Mouse (Mus musculus) heart, postnatal 4 days (tissue): ENCODE results near the gene Acad12. TPM values are rescaled to one million over a fixed set of nuclear protein-coding genes. Genes with fewer than 3 reads are reported as not detected.
"Not testable (repeated sequence)": the region's sequence is repeated elsewhere in the genome, so short reads cannot be mapped to it uniquely, and the experiment has no call there.

Experiments
- DNase-seq: peaks from one replicate; pipeline ENCODE4 v3.0.0; 2021
- total RNA-seq, 2 experiments: library from RNA; stranded (reverse); gene quantifications; 2 replicates each; pipeline ENCODE4 v1.2.3; 2021

Gene Acad12
- 10 to 100 TPM; 21.0 to 21.2 TPM for total RNA-seq

DNA sequence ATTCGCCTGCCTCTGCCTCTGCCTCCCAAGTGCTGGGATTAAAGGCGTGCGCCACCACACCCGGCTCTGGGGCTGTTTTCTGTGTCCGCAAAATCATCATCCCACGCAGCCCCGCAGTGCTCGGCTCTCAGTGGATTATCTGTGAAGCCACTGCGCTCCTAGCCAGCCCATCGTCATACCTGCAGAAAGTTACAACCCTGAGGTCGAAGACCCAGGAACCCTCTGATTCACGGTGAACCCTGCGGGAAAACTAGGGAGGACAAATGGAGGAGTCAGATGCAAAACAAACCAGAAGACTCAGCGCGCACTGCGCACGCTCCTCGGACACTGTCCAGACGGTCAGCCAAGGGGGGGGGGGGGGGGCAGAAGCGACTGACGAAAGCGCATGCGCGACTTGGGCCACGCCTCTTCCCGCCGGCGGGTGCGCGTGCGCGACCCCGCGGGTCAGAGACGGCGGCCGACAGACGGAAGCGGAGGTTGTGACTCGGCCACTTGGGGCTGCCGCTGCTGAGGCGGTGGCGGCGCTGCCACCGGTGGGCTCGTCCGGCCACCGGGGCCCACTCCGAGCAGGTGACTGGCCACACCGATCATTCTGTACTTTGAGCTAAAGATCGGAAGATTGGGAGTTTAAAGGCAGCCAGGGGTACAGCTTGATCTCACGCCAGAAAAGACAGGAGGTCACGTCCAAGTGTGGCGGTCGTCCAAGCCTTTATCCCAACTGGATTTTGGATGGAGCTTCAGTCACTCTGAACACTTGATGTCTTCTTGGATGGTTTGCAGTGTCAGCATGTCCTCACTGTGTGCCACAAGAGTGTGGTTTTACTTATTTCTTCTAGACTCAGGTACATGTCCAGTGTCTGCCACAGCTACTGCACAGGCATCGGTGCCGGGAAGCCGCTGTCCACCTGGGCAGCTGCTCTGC lies at the start of gene Acad12:
Acad12 (minus strand) TSS at position 347 of the 922 bp plus-strand sequence.
- DNase-seq = peak; percentile 87

DNA sequence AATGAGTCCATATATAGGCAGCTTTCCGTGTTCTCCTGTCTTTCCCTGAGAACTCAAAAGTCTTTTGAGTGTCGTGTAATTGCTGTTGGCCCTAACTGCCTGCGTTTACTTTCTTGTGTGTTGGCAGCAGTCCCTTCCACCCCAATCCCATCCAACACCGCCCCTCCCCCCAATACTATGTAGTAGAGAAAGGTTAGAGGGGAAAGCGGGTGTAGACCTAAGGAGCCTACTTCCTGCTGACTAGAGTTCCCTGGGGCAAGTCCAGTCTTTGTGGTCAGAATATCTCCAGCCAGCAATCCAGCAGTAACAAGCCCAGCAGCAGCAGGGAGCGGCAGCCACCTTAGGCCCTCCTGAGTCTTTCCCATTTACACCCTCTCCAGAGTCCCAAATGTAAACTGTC lies 49.7 kb upstream of the Acad12 start:
- no peak for DNase-seq

DNA sequence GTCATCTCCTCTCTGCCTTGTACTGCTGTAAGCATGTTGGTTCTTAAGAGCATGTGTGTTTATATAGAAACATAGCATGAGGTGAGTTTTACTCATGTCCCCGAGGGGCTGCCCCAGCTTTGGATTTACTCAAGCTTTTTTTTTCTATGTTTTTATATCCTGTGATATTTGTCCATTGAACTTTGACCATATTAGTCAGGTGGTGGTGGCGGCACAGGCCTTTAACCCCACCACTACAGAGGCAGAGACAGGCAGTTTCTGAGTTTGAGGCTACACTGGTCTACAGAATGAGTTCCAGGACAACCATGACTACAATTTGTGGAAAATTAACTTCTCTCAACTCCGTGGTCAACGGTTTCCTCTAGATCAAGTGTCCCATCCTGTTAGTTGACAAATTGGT lies 48.3 kb upstream of the Acad12 start:
- no peak for DNase-seq

DNA sequence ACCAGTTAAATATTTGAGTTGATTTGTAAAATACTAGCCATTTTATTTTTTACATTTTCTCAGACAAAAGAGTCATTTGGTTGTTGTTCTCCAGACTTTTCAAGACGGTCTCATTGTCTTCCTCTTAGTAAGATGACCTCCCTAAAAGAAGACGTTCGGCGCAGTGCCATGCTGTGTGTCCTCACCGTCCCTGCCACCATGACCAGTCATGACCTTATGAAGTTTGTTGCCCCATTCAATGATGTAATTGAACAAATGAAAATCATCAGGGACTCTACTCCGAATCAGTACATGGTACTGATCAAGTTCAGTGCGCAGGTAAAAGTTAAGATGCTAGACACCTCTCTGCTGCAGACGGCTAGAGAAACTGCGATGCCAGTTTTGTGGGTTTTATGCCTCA lies 46.2 kb upstream of the Acad12 start:
- no peak for DNase-seq

DNA sequence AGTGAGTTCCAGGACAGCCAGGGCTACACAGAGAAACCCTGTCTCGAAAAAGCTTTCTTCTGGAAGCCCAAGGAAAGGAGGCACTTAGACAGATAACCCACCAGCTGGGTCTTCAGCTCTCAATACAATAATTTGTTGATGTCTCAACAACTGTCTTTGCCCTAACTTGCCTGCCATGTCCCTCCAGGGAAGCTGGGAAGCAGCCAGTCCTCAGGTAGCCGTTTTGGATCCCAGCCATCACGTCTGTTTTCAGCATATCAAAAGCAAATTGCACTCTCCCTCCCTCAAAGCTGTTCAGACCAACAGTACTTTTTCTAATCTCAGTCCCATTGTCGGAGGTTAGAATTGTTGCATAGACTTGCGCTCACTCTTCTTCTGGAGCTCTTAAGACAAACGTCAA lies 45.3 kb upstream of the Acad12 start:
- no peak for DNase-seq

DNA sequence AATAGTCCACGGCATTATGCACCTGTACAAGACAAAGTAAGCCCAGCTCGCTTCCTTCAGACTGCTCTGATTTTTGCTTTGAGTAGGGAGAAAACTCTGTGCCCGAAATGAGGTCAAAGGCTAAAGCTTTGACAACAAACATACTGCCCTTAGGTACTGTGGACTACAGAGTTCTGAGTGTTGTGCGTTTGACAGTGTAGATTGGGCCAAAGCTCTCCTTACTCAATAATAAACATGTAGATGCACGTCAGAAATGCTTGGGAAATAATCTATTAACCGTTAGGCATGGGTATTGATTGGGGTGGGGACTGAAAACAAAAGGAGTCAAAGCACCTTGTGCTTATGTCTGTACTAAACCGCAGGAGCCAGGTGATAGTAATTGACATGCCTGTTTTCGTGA lies 44.7 kb upstream of the Acad12 start:
- DNase-seq = no peak

DNA sequence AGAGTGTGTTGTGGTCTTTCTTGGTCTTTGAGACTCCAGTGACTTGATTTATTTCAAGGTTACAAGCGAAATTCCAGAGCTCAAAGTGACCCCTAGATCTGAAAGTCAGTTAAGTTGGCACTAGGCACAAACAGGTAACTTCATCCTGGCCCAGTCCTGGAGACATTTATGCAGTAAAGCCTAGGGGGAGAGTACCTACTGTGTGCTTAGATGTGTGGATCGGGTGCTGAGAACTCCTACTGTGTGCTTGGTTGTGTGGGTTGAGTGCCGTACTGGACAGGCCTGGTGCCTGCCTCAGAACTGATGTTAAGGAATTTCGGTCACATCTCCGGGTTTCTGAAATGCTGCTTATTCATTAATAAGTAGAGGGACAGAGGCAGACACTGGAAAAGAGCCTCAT lies 42.8 kb upstream of the Acad12 start:
- DNase-seq = no peak

DNA sequence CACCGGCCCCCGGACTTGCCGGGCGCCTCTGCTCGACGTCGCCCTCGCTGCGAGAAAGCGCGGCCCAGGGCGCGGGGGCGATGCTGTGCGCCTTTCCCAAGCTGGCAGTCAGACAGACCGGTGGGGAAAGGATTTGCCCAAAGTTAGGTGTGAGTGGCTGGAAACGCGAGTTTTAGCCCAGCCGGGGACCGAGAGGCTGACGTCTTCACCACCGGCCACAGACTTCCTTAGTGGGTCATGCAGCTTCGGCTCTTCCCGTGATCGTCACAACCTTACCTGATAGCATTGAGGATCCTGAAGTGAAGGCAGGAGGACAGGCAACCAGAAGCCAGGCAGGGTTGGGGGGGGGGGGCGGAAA lies 42.1 kb upstream of the Acad12 start:
- no peak for DNase-seq

DNA sequence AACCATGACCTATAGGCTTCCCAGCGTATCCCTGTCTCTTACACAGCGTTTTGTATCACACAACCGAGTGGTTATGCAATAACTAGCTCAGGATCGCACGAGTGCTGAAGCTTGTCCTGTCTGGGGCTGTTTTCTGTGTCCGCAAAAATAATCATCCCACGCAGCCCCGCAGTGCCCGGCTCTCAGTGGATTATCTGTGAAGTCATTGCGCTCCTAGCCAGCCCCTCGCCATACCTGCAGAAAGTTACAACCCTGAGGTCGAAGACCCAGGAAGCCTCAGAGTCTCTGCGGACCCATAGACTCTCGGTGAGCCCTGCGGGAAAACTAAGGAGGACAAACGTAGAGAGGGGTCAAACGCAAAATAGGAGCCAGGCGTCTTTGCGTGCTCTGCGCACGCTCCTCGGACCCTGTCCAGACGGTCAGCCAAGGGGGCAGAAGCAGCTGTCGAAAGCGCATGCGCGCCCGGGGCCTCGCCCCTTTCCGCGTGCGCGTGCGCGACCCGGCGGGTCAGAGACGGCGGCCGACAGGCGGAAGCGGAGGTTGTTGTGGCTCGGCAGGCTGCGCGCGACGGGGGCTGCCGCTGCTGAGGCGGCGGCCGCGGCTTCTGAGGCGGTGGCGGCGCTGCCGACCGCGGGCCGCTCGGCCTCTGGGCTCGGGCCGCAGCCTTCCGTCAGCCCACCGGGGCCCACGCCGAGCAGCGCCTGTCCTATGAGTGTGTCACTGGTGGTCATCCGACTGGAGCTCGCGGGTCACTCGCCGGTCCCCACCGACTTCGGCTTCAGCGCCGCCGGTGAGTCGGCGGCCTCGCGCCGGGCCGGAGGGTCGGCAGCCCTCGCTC lies 41.5 kb upstream of the Acad12 start, which contains the start of the genes Acad10 and Brap:
Acad10 (minus strand) TSS at position 456 of the 838 bp plus-strand sequence.
Brap (plus strand) TSS at position 505 of the 838 bp plus-strand sequence.
- peak; percentile 96 for DNase-seq

DNA sequence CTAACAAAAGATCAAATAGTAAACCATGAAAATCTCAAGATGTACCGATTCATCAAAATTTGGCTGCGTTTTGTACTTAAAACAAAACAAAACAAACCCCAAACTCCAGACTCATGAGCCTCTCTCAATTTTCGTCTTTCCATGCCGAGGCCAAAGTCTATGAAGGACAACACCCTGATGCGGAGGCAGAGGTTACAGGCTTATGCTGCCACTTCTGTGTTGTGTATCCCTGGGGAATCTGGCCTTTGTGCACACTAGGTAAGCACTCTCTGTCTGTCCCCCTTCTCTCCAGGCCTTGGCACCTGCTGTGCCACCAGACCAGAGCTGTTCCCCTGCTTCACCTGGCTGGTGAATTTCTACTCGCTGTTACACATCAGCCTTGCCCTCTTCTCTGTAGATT lies 38.9 kb upstream of the Acad12 start:
- DNase-seq = not testable (repeated sequence)

DNA sequence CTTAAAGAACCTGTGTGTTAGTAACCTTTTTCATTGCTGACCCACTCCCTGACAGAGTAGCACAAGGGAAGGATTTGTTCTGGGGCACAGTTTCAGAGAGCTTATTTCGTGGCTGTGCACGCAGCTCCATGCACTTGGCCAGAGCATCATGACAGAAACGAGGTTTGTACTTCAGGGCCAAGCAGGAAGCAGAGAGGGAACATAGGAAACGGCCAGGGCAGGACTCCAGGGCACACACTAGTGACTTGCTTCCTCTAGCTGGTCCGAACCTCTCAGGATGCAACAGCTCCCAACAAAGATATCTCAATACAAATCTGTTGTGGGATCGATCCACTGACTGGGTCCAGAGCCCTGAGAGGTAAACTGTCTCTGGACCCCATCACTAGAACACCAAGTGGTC lies 38.1 kb upstream of the Acad12 start:
- DNase-seq = not testable (repeated sequence)

DNA sequence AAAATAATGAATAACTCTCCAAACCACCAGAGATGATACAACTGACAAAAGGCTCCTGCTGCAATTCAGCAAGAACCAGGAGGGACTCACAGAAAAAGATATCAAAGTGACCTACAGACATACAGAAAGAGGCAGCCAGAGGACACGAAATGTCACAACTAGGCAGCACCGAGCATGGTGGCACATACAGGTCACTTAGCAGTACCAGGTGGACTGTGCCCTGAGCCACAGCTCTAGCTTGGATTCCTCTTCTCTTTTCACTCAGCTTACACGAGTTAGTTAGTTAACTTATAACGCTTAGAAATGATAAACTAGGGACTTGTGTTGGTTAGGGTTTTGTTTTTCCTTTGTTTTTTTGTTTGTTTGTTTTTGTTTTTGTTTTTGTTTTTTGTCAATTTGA lies 35.8 kb upstream of the Acad12 start:
- no peak for DNase-seq

DNA sequence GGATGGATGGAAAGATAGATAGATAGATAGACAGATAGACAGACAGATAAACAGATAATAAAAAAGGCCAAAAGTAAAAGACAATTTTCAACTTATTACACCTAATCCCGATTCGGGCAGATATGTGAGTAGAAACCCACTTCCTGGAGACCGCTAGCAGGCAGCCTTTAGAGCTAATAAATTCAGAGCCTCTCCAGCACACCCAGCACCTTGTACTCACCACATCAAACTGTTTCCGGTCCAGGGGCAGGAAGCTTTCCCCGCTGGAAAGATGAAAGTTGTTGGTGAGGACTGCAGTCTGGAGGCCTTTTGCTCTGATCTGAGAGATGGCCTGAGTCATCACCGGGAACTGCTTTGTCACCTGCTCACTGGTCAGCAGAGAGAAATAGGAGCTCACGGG lies 30.4 kb upstream of the Acad12 start:
- no peak for DNase-seq

DNA sequence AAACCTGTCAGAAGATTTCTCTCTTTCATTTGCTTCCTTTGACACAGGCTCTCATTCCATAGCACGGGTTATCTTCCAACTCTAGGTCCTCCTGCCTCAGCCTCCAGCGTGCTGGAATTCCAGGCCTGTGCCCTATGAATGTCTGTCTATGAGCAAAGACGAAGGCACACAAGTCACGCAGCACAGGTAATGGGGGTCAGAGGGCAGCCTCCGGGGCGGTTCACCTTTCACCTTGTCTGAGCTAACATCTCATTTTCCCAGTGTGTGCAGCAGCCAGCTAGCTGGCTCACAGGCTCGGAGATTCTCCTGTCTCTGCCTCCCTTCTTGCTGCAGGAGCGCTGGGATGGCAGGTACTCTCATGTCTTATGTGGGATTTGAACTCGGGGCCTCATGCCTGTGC lies 20.9 kb upstream of the Acad12 start:
- no peak for DNase-seq

DNA sequence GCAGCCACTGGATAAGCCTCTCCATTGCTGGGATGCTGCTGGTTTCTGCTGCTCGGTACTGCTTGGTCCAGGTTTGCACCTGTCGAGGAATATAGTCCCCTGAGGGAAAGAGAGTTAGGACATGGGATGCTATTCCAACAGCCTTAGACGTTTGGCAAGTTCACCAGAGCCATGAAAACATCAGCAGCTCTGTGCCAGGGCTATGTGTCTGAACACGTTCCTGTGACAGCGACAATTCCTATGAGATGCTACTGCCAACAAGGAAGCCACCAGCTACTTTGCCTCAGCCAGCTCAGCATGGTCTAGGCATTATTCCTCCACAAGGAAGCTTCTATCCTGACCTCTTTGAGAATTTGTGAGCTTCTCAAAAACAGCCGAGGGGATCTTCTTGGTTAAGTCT lies 18.6 kb upstream of the Acad12 start:
- DNase-seq = no peak

DNA sequence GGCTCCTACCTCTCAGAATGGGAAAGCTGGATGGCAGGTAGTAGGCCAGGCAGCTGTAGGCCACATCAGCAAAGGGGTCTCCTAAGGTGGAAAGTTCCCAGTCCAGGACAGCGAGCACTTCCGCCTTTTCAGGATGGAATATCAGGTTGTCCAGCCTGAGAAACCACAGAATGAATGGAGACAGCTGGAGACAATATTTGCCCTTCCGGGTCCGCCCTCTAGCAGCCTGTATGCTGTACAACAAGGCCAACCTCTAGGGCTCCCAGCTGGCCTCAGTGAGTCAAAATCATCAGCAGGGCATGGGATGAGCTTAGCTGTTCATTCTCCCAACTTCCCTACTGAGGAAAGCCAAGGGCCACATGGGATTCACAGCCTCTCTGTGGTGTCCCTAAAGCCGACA lies 15.9 kb upstream of the Acad12 start:
- no peak for DNase-seq

DNA sequence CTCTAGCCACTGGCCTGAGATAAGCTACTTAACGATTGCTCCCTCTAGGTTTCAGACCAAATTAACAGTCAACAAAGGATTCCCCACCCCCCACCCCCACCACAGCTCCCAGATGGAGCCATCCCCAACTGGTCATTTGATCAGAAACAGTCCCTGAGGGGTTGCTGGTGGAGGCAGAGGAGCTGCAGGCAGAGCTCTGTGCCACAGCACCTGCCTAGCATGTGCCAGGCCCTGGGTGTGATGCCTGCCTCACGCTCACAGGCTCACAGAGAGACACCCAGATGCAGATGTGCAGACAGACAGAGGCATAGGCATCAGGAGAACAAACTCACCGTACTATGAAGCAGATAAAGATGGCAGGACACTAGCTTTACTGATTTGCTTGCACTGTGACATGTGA lies 14.1 kb upstream of the Acad12 start:
- no peak for DNase-seq

DNA sequence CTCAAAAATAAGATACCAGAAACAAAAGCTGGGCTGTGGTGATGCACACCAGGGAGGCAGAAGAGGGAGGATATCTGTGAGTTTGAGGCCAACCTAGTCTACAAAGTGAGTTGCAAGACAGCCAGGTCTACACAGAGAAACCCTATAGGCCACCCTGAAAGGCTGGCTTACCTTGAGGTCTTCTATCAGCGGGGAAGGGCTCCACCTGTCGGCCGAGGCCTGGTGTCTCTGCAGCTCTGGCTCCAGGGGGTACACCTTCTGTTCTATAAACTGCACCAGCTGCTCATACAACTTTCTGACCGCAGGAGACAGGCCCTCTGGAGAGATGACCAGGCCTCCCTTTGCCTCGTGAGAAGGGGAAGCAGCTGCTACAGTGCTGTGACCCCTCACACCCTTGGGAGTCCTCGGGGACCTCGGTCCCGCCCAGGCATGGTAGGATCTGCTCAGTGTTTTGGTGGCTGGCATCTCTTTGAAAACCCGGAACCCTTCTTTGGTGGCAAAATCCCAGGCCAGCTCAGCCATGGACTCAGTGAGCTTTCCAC lies 12.4 kb upstream of the Acad12 start:
- DNase-seq = peak; percentile 17

DNA sequence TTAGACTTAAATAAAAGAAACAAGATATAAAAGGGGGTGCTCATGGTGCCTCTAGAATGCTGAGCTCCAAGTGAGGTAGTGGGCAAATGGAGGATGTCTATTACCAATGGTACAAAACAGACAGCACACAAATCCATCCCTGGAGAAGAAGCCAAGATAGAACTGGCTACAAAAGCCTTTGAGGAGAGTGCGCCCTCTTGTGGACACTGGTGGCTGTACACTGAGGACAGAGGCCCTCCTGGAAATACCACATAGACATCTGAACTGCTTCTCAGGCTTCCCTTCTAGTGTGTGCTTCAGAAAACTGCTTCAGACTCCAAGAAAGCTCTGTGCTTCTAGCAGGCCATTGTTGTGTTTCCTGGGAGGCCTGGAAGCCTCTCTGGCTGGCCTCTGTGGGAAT lies 9.1 kb upstream of the Acad12 start:
- peak; percentile 84 for DNase-seq

DNA sequence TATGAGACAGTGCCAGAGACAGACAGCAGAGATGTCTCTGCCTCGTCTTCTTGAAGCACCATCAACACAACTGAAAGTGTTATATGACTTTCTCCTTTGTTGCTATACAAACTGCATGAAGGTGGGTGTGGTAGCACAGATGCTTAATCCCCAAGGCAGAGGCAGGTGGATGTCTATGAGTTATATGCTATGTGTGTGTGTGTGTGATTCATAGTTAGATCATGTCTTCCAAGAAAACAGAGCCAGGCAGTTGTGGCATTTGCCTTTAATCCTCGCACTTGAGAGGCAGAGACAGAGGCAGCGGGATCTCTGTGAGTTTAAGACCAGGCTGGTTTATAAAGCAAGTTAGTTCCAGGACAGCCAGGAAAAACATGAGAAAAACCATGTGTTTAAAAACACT lies 4.5 kb upstream of the Acad12 start:
- DNase-seq = no peak

DNA sequence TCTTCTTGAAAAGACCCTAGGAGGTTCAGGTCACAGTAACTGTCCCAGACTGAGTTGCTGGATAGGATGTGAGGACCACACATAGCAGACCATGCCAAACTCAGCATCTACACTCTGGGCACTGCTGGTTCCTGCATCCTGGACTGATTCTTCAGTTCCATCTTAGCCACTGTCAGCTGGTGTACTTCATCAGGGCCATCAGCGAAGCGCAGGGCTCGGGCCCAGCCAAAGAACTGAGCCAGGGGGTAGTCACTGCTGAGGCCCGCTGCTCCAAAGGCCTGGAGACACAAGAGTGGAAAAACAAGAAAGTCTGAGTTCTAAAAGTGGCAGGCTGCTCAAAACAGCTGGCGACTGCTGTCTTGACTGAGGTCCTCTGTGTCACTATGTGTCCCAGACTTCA lies 2.4 kb upstream of the Acad12 start:
- no peak for DNase-seq

DNA sequence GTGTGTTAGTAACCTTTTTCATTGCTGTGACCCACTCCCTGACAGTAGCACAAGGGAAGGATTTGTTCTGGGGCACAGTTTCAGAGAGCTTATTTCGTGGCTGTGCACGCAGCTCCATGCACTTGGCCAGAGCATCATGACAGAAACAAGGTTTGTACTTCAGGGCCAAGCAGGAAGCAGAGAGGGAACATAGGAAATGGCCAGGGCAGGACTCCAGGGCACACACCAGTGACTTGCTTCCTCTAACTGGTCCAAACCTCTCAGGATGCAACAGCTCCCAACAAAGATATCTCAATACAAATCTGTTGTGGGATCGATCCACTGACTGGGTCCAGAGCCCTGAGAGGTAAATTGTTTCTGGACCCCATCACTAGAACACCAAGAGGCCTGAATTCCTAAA lies 3.8 kb downstream of the Acad12 start:
- DNase-seq = not testable (repeated sequence)

DNA sequence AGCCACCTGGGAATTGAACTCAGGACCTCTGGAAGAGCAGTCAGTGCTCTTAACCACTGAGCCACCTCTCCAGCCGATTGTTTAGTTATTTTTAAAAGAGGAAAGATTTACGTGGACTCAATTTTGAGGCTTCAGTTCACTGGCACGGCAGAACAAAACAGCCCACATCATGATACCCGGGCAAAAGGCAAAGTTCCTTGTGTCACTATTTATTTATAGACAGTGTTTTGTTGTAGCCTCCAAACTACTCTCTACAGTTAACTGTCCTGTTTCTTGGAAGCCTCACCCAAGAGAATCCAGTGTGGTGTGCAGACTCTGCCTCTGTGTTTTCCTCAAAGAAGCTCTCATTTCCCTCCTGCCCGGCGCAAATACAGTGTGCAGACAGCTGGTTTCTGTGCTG lies 6.7 kb downstream of the Acad12 start:
- DNase-seq = no peak
